Mouse (Mus musculus) neural tube, embryonic 12.5 days (tissue): Measurements from ENCODE around the gene Ppp1r15b. TPM values are rescaled to one million over a fixed set of nuclear protein-coding genes. Genes with fewer than 3 reads are reported as not detected.

Source experiments
- ATAC-seq: fragments of 200-750 bp; cut with Nextera tagmentation; 2 replicates; pipeline ENCODE4 v1.8.0; 2017; ENCODE audit warnings: low read depth, mild to moderate bottlenecking, moderate TSS enrichment, moderate library complexity; ENCODE audit not compliant: low FRiP score
- H3K27ac ChIP-seq: fragments of 300-500 bp; sonication (generic); 2 replicates; pipeline ENCODE4 v1.5.1; 2016
- H3K27me3 ChIP-seq: fragments of 300-500 bp; sonication (generic); replicated peaks from 2 replicates; pipeline ENCODE4 v1.6.1; 2016; ENCODE audit warnings: mild to moderate bottlenecking
- H3K36me3 ChIP-seq: fragments of 300-500 bp; sonication (generic); 2 replicates; pipeline ENCODE4 v1.6.1; 2016; ENCODE audit warnings: mild to moderate bottlenecking
- H3K4me1 ChIP-seq: fragments of 300-500 bp; sonication (generic); 2 replicates; pipeline ENCODE4 v1.6.1; 2016
- H3K4me2 ChIP-seq: fragments of 300-500 bp; sonication (generic); replicated peaks from 2 replicates; pipeline ENCODE4 v1.6.1; 2016; ENCODE audit warnings: mild to moderate bottlenecking
- H3K4me3 ChIP-seq: fragments of 300-500 bp; sonication (generic); 2 replicates; pipeline ENCODE4 v1.5.1; 2016
- H3K9ac ChIP-seq: fragments of 300-500 bp; sonication (generic); 2 replicates; pipeline ENCODE4 v1.6.1; 2016; ENCODE audit warnings: mild to moderate bottlenecking
- H3K9me3 ChIP-seq: fragments of 300-500 bp; sonication (generic); 2 replicates; pipeline ENCODE4 v1.6.1; 2016; ENCODE audit warnings: mild to moderate bottlenecking
- WGBS: fragments of 180-500 bp; shearing (Covaris S2); methylation state at CpG from one replicate; pipeline ENCODE4 v1.1.7; 2016; 5-methylcytosine and 5-hydroxymethylcytosine counted together
- polyA plus RNA-seq: library from polyadenylated mRNA; unstranded; fragments of >200 nt; fragmentation: Nextera tagmentation; extraction: Ambion mirVana; gene quantifications from 2 replicates; pipeline ENCODE4 v1.2.1, GENCODE M21; 2016

Gene Ppp1r15b
- polyA plus RNA-seq, 1 experiment from 2014 or later = 45.8 TPM

- Histone ChIP-seq H3K4me1 (no peaks in the 10 kb centered on the region), H3K9me3 (no peaks in the 10 kb centered on the region; the same call in 1 of the 2 replicates), H3K27me3 (no peaks in the 10 kb centered on the region), H3K4me2 (no peak overlapping the region), H3K9ac (no peak overlapping the region), H3K27ac (no peak overlapping the region), H3K4me3 (no peak overlapping the region), H3K36me3 (peaks cover 5% of the 10 kb centered on the region)
- ATAC-seq = 0 out of 2 replicates have a peak, but pooled peaks have one; percentile 41
- 64% methylated on average over 22 of the region's 22 CpGs for WGBS
These were observed 15.4 kb downstream of the Ppp1r15b start for GRCm38 (mm10) chr1:133146014-133147009.

GRCm38 (mm10) chr1:133147324-133147723, 16.4 kb downstream of the Ppp1r15b start:
- Histone ChIP-seq H3K27ac (no peak overlapping the region), H3K9me3 (no peaks in the 10 kb centered on the region; the same call in 1 of the 2 replicates), H3K27me3 (no peaks in the 10 kb centered on the region), H3K9ac (no peak overlapping the region), H3K4me3 (no peak overlapping the region), H3K4me1 (no peaks in the 10 kb centered on the region), H3K36me3 (no peaks in the 10 kb centered on the region), H3K4me2 (no peak overlapping the region)
- 91% methylated on average over 5 of the region's 5 CpGs for WGBS
- ATAC-seq = no peak

- ATAC-seq = no peak
- H3K27ac ChIP-seq = no peak overlapping the region
- 94% methylated on average over 8 of the region's 8 CpGs for WGBS
- no peak overlapping the region for H3K4me2 ChIP-seq
- no peaks in the 10 kb centered on the region for H3K27me3 ChIP-seq
- no peak overlapping the region for H3K4me3 ChIP-seq
- no peaks in the 10 kb centered on the region for H3K4me1 ChIP-seq
- H3K9ac ChIP-seq = no peak overlapping the region
- H3K9me3 ChIP-seq = no peaks in the 10 kb centered on the region; the same call in 1 of the 2 replicates
- no peaks in the 10 kb centered on the region for H3K36me3 ChIP-seq
These were observed 17.2 kb downstream of the Ppp1r15b start for GRCm38 (mm10) chr1:133148122-133148521.

- Histone ChIP-seq H3K4me2 (no peak overlapping the region), H3K4me3 (no peak overlapping the region), H3K9me3 (no peaks in the 10 kb centered on the region; the same call in 1 of the 2 replicates), H3K4me1 (no peaks in the 10 kb centered on the region), H3K36me3 (no peaks in the 10 kb centered on the region), H3K9ac (no peak overlapping the region), H3K27ac (no peak overlapping the region), H3K27me3 (no peaks in the 10 kb centered on the region)
- ATAC-seq = no peak
- 95% methylated on average over 2 of the region's 2 CpGs for WGBS
These were observed 19.6 kb downstream of the Ppp1r15b start for GRCm38 (mm10) chr1:133150556-133150955.

GRCm38 (mm10) chr1:133152213-133152612, 21.3 kb downstream of the Ppp1r15b start:
- H3K9me3 ChIP-seq = no peaks in the 10 kb centered on the region; the same call in 1 of the 2 replicates
- no peak overlapping the region for H3K9ac ChIP-seq
- H3K4me1 ChIP-seq = no peaks in the 10 kb centered on the region
- no peak overlapping the region for H3K27ac ChIP-seq
- H3K27me3 ChIP-seq = no peaks in the 10 kb centered on the region
- no peak for ATAC-seq
- whole genome bisulfite sequencing = 90% methylated on average over 3 of the region's 3 CpGs
- H3K36me3 ChIP-seq = no peaks in the 10 kb centered on the region
- no peak overlapping the region for H3K4me3 ChIP-seq
- no peak overlapping the region for H3K4me2 ChIP-seq

- H3K4me3 ChIP-seq = no peak overlapping the region
- H3K27ac ChIP-seq = no peak overlapping the region
- no peaks in the 10 kb centered on the region; the same call in 1 of the 2 replicates for H3K27me3 ChIP-seq
- H3K4me2 ChIP-seq = no peak overlapping the region
- no peaks in the 10 kb centered on the region for H3K36me3 ChIP-seq
- H3K9me3 ChIP-seq = no peaks in the 10 kb centered on the region
- WGBS = 86% methylated on average over 6 of the region's 6 CpGs
- H3K9ac ChIP-seq = no peak overlapping the region
- ATAC-seq = no peak
- no peaks in the 10 kb centered on the region for H3K4me1 ChIP-seq
These were observed 24.3 kb downstream of the Ppp1r15b start for GRCm38 (mm10) chr1:133155270-133155669.

- Histone ChIP-seq H3K27ac (no peak overlapping the region), H3K36me3 (no peaks in the 10 kb centered on the region), H3K9ac (no peak overlapping the region), H3K9me3 (no peaks in the 10 kb centered on the region), H3K4me1 (peaks cover 5% of the 10 kb centered on the region), H3K27me3 (peaks cover 33% of the 10 kb centered on the region), H3K4me2 (no peak overlapping the region), H3K4me3 (no peak overlapping the region)
- 65% methylated on average over 7 of the region's 7 CpGs for WGBS
- ATAC-seq = no peak
These were observed 28.2 kb downstream of the Ppp1r15b start for GRCm38 (mm10) chr1:133159128-133159564.

- Histone ChIP-seq H3K27ac (no peak overlapping the region), H3K27me3 (peaks cover 50% of the 10 kb centered on the region), H3K4me2 (no peak overlapping the region), H3K36me3 (no peaks in the 10 kb centered on the region), H3K9ac (no peak overlapping the region), H3K4me1 (peaks cover 14% of the 10 kb centered on the region), H3K9me3 (no peaks in the 10 kb centered on the region), H3K4me3 (no peak overlapping the region)
- no peak for ATAC-seq
- 57% methylated on average over 4 of the region's 4 CpGs for WGBS
These were observed 30.6 kb downstream of the Ppp1r15b start for GRCm38 (mm10) chr1:133161559-133161958.

GRCm38 (mm10) chr1:133162046-133162445, 31.1 kb downstream of the Ppp1r15b start:
- H3K4me3 ChIP-seq = no peak overlapping the region
- no peak overlapping the region for H3K4me2 ChIP-seq
- no peak overlapping the region for H3K9ac ChIP-seq
- no peaks in the 10 kb centered on the region for H3K9me3 ChIP-seq
- peaks cover 55% of the 10 kb centered on the region for H3K27me3 ChIP-seq
- ATAC-seq = no peak
- no peak overlapping the region for H3K27ac ChIP-seq
- no peaks in the 10 kb centered on the region for H3K36me3 ChIP-seq
- 70% methylated on average over 10 of the region's 10 CpGs for WGBS
- peaks cover 14% of the 10 kb centered on the region for H3K4me1 ChIP-seq

- WGBS = 35% methylated on average over 8 of the region's 8 CpGs
- no peak overlapping the region for H3K27ac ChIP-seq
- H3K4me1 ChIP-seq = peaks cover 14% of the 10 kb centered on the region
- ATAC-seq = no peak
- peak overlapping the region; percentile 98 for H3K4me2 ChIP-seq
- H3K9me3 ChIP-seq = no peaks in the 10 kb centered on the region
- H3K36me3 ChIP-seq = no peaks in the 10 kb centered on the region
- H3K27me3 ChIP-seq = peaks cover 62% of the 10 kb centered on the region
- H3K9ac ChIP-seq = no peak overlapping the region
- no peak overlapping the region for H3K4me3 ChIP-seq
These were observed 32.0 kb downstream of the Ppp1r15b start for GRCm38 (mm10) chr1:133162981-133163380.

- H3K4me2 ChIP-seq = peak within 1 kb of the TSS; percentile 98
- no peaks in the 10 kb centered on the region for H3K36me3 ChIP-seq
- peaks cover 70% of the 10 kb centered on the region for H3K27me3 ChIP-seq
- under 1% methylated on average over 68 of the region's 68 CpGs for whole genome bisulfite sequencing
- H3K9ac ChIP-seq = peak within 1 kb of the TSS; percentile 69
- ATAC-seq = peak; percentile 44; the same call in 1 of the 2 replicates
- peaks cover 19% of the 10 kb centered on the region for H3K4me1 ChIP-seq
- no peak within 1 kb of the TSS for H3K27ac ChIP-seq
- H3K4me3 ChIP-seq = peak within 1 kb of the TSS; percentile 50
- no peaks in the 10 kb centered on the region for H3K9me3 ChIP-seq
These were observed 33.0 kb downstream of the Ppp1r15b start, which contains the start of gene Plekha6 for GRCm38 (mm10) chr1:133163820-133164431. Plekha6 (plus strand) TSS chr1:133164210.

- 3% methylated on average over 10 of the region's 10 CpGs for WGBS
- Histone ChIP-seq H3K4me3 (peak overlapping the region; percentile 50), H3K9ac (peak overlapping the region; percentile 69), H3K36me3 (no peaks in the 10 kb centered on the region), H3K27ac (no peak overlapping the region), H3K9me3 (no peaks in the 10 kb centered on the region), H3K4me1 (peaks cover 19% of the 10 kb centered on the region), H3K4me2 (peak overlapping the region; percentile 98), H3K27me3 (peaks cover 70% of the 10 kb centered on the region)
- no peak for ATAC-seq
These were observed 33.7 kb downstream of the Ppp1r15b start for GRCm38 (mm10) chr1:133164591-133165011.
